Mouse (Mus musculus) inflammation-experienced regulatory T-cells, adult 6 months (primary cell): Measurements from ENCODE around the gene Gngt2. TPM values are rescaled to one million over a fixed set of nuclear protein-coding genes. Genes with fewer than 3 reads are reported as not detected.
"Not testable (repeated sequence)": the region's sequence is repeated elsewhere in the genome, so short reads cannot be mapped to it uniquely, and the experiment has no call there.

Experiments used
- ATAC-seq: one replicate; pipeline ENCODE4 v1.8.0; 2017
- polyA plus RNA-seq, 3 experiments: library from polyadenylated mRNA; unstranded; fragments of 100-300 nt; shearing (Covaris generic); gene quantifications; one replicate each; pipeline ENCODE4 v1.2.1; 2017

Gene Gngt2
- polyA plus RNA-seq, 3 experiments from 2014 or later = 35.4 to 54.7 (median 53.1) TPM

GRCm38 (mm10) chr11:95840694-95841497 is 3.9 kb downstream of the Gngt2 start:
- no peak for ATAC-seq

- ATAC-seq = no peak
Observed at GRCm38 (mm10) chr11:95841498-95841830, 4.4 kb downstream of the Gngt2 start.

- ATAC-seq = peak; percentile 92
Observed at GRCm38 (mm10) chr11:95842074-95842681, 5.2 kb downstream of the Gngt2 start, which contains the start of gene Abi3. Abi3 (minus strand) TSS chr11:95842476.

GRCm38 (mm10) chr11:95842953-95843352 is 5.9 kb downstream of the Gngt2 start:
- no peak for ATAC-seq

GRCm38 (mm10) chr11:95843421-95843950 is 6.5 kb downstream of the Gngt2 start:
- no peak for ATAC-seq

DNA sequence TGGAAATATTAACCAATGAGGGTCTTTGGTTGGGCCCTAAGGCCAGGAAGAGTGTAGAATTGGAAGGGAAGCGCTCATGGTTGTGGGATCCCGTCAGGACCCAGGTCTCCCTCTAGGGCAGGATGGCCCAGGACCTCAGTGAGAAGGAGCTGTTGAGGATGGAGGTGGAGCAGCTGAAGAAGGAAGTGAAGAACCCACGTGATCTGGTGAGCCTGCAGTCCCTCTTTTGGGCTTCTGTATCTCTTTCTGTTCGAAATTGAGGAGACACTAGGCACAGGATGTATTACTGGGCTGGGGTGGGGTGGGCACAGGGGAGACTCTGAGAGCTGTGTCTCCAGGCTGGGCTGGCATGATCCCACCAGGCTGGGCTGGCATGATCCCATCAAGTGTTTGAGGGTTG is 7.9 kb downstream of the Gngt2 start:
- no peak for ATAC-seq

GRCm38 (mm10) chr11:95850898-95851297 is 13.9 kb downstream of the Gngt2 start:
- ATAC-seq = no peak

DNA sequence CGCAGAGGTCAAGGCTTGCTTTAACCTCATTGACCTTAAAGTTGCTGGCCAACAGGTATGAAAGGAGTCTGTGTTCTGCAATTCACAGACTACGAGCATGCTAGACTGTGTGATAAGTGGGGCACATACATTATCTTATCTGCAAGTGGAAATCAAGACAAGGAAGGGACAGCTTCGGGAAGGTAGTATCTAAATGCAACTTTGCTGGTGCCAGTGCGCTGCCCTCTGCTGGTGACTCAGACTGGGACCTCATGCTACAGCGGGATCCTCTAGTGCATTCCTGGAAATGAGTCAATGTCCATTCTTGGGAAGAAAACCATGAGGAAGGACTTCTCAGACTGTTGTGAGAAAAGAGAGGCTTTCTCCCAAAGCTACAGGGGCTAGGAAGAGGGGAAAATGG is 16.7 kb downstream of the Gngt2 start:
- ATAC-seq = no peak

DNA sequence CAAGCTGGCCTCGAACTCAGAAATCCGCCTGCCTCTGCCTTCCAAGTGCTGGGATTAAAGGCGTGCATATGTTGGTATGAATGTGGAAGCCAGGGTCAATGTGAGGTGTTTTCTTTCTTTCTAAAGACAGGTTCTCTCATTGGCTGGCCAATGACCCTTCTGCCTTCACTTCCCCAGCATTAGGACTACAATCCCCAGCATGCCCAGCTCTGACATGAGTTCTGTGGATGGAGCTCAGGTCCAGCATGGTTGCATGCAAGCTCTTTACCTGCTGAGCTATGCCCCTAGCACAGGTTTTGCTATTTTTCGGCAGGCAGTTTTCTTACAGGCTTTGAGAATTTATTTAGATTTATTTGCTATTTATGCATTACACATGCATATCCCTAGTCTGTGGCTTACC is 20.3 kb downstream of the Gngt2 start:
- ATAC-seq = no peak

- ATAC-seq = no peak
Observed at GRCm38 (mm10) chr11:95857716-95858527, 20.9 kb downstream of the Gngt2 start.

DNA sequence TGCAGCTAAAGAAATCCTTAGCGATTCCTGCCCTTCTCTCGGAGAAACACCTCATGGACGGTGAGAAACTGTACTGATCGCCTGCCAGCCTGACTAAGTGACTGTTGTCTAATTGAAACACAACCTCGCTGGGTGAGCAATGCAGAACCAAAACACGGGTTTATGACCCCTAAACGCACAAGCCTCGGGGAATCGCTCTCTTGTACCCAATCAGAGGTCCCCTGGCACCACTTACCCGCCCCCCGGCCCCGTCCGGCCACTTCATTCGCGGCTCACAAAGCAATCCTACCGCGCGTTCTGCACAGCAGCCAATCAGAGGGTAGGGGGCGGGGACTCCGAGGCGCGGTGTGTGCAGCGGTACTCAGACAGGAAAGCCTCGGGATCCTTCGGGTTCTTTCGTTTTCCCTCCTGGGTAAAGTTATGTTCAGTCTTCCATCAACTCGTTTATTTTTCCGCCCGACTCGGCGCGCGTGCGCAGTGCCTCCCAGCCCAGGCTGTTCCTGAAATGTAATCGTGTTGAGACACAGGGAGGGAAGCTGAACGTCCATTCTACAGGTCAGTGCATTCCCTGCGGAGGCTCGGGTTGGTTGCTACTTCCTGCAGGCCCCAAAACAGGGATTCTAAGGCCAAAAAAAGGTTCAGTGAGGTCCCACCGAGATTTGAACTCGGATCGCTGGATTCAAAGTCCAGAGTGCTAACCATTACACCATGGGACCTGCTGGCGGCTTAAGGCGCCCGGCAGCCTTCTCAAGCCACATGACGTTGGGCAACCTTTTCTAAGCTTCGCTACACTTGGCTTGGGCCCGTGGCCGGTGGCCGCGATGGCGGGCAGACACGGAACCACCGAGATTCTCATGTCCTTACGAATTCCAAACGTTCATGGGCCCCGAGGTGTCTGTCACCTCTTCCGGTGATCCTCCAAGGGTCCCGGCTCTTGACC is 21.8 kb downstream of the Gngt2 start:
- ATAC-seq = peak; percentile 97

- ATAC-seq = peak; percentile 33
Observed at GRCm38 (mm10) chr11:95859468-95859855, 22.4 kb downstream of the Gngt2 start.

DNA sequence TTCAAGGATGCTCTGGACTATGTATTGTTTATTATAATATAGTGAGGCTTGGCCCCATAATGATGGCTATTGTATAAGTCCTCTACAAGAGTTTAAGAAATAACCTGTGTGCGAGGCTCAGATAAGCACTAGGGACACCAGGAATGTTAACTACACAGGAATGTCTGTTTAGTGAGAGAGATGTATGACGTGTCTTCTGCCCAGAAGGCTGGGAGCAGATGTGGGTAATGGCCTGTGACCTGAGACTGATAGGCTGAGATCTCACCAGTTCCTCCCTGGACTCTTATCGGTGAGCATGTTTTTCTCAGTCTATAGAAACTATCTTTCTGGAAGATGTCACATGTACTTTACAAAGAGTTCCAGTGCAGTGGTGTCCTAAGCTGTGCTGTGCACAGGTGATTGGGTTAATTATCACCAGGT is 23.1 kb downstream of the Gngt2 start:
- no peak for ATAC-seq

- ATAC-seq = no peak
Observed at GRCm38 (mm10) chr11:95861397-95861796, 24.4 kb downstream of the Gngt2 start.

GRCm38 (mm10) chr11:95869442-95869841 is 32.4 kb downstream of the Gngt2 start:
- ATAC-seq = no peak

GRCm38 (mm10) chr11:95869918-95870470 is 33.0 kb downstream of the Gngt2 start:
- ATAC-seq = no peak

- ATAC-seq = no peak
Observed at GRCm38 (mm10) chr11:95875804-95876203, 38.8 kb downstream of the Gngt2 start.

DNA sequence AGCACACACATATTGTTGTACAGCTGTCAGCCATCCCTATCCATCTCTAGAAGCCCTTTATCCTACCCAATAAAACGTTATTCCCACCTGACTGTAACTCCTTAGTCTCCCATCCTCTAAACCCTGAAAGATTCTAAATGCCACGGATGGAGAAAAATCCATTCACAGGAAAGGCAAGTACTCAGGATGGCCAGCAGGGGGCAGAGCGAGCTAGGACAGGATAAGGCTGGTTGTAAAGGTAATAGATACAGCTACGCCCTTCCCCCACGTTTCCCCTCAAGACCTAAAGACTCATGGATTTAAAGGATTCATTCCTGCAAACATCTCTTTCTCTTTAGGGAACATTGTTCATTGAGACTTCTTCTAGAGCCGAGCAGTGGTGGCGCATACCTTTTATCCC is 39.3 kb downstream of the Gngt2 start:
- ATAC-seq = no peak

GRCm38 (mm10) chr11:95879861-95880260 is 42.8 kb downstream of the Gngt2 start:
- ATAC-seq = not testable (repeated sequence)

GRCm38 (mm10) chr11:95890462-95891051 is 53.5 kb downstream of the Gngt2 start:
- no peak for ATAC-seq
